Mouse (Mus musculus): ENCODE results near the gene Proser2. TPM values are rescaled to one million over a fixed set of nuclear protein-coding genes. Genes with fewer than 3 reads are reported as not detected.

Gene Proser2
- polyA plus RNA-seq, 1 experiment from 2014 or later = 6.2 TPM

Other genes with a start within 250 kb of the Proser2 start
- 108 and 109 TPM in 2 replicates for gene Sec61a2, start 234.8 kb downstream of the Proser2 start, polyA plus RNA-seq (2014; fragmentation: Nextera tagmentation; extraction: Ambion mirVana)
- gene Dhtkd1, start 187.4 kb downstream of the Proser2 start, polyA plus RNA-seq (2014; fragmentation: Nextera tagmentation; extraction: Ambion mirVana) = 4.0 and 5.2 TPM in 2 replicates
- 7.9 and 8.1 TPM in 2 replicates for gene Upf2, start 178.7 kb downstream of the Proser2 start, polyA plus RNA-seq (2014; fragmentation: Nextera tagmentation; extraction: Ambion mirVana)
- 1.1 and 1.3 TPM in 2 replicates for gene Echdc3, start 82.8 kb upstream of the Proser2 start, polyA plus RNA-seq (2014; fragmentation: Nextera tagmentation; extraction: Ambion mirVana)
- gene Usp6nl, start 192.5 kb upstream of the Proser2 start, polyA plus RNA-seq (2014; fragmentation: Nextera tagmentation; extraction: Ambion mirVana) = 9.5 and 9.9 TPM in 2 replicates

All from hindbrain, embryonic 14.5 days (tissue).